Mouse (Mus musculus) liver, adult 2 months (tissue): ENCODE data around the gene Syde1.
"Not testable (repeated sequence)": the region's sequence is repeated elsewhere in the genome, so short reads cannot be mapped to it uniquely, and the experiment has no call there.

ENCODE experiments used
- CTCF ChIP-seq: fragments of 200-500 bp; IDR thresholded peaks from 2 replicates; pipeline ENCODE4 v1.5.1; 2011; ENCODE audit warnings: low read depth, low read length, control low read depth
- POLR2A ChIP-seq: fragments of 200-500 bp; IDR thresholded peaks from 2 replicates; pipeline ENCODE4 v1.6.1; 2011; ENCODE audit warnings: low read length, control low read depth; ENCODE audit not compliant: insufficient read depth; ENCODE audit errors: extremely low read depth

- TF ChIP-seq POLR2A, CTCF: not testable (repeated sequence)
Observed at GRCm38 (mm10) chr10:78623143-78623542, 31.4 kb upstream of the Syde1 start.
